Mouse (Mus musculus) layer of hippocampus, postnatal 10 days (tissue): ENCODE measurements around the gene Il31ra. TPM values are rescaled to one million over a fixed set of nuclear protein-coding genes. Genes with fewer than 3 reads are reported as not detected.
A peak's percentile ranks its signal among the peaks of the same experiment; 100 is the strongest.

ENCODE experiments used
- DNase-seq, 2 experiments: peaks; one replicate each; pipeline ENCODE4 v3.0.0; 2021; ENCODE audit warnings: low spot score in 2 of 2
- total RNA-seq, 2 experiments: library from RNA; stranded (reverse); gene quantifications; 2 replicates each; pipeline ENCODE4 v1.2.3; 2021

Gene Il31ra
- total RNA-seq, 2 experiments from 2014 or later, result 0.25 to 0.47 TPM

GRCm38 (mm10) chr13:112569606-112570005 lies 24.6 kb downstream of the Il31ra start:
- DNase-seq, result no peak

- DNase-seq, result no peak
These were observed 33.5 kb downstream of the Il31ra start for GRCm38 (mm10) chr13:112560554-112561138.

DNA sequence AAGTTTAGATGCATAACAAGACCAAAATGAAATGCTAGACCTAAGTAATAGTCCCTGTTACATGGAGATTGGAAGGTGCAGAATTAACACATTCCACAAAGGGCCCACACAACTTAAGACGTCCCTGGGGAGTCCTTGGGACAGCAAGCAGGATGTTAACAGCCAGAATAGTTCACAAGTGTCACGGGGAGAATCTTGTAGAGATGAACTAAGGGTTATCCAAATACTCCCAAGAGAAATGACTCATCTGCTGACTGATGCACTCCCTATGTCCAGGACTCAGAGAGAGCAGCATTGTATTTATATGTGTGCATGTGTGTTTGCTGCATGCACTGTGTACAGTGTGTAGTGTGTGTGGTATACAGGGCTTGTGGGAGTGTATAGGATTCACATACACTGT lies 37.7 kb downstream of the Il31ra start:
- no peak for DNase-seq

- no peak for DNase-seq
These were observed 40.9 kb downstream of the Il31ra start for GRCm38 (mm10) chr13:112553304-112553703.

DNA sequence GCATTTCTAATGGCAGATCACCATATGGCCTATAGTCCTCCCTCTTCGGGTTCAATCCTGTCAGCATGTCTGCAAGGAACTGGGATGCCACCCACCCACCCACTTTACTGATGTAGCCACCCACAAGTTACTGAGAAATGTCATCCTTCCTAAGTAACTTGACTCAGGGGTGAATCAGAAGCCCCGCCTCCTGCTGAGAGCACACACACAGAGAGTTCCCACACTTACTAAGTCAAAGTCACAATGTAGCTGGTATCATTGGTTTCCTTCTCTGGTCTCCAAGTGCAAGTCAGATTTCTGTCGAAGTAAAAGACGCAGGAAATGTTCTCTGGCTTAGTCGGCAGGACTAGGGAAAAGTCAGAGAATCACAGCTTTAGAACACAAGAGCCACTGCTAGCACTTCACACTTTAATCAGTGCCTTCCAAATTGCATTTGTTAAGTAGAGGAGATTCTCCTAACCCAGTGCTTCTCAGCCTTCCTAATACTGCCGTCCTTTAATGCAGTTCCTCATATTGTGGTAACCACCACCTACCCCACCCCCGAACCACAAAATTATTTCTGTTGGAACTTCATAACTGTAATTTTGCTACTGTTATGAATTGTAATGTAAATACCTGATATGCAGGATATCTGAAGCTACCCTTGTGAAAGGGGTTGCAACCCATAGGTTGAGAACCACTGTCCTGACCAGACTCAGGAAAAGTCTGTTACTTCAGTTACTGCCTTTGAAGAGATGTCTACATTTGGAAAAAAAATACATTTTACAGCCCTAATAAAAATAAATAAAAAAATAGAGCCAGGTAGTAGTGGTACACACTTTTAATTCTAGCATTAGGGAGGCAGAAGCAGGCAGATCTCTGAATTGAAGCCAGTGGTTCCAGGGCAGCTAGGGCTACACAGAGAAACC lies 42.3 kb downstream of the Il31ra start:
- DNase-seq, result no peak

GRCm38 (mm10) chr13:112541223-112541975 lies 52.8 kb downstream of the Il31ra start:
- no peak for DNase-seq

DNA sequence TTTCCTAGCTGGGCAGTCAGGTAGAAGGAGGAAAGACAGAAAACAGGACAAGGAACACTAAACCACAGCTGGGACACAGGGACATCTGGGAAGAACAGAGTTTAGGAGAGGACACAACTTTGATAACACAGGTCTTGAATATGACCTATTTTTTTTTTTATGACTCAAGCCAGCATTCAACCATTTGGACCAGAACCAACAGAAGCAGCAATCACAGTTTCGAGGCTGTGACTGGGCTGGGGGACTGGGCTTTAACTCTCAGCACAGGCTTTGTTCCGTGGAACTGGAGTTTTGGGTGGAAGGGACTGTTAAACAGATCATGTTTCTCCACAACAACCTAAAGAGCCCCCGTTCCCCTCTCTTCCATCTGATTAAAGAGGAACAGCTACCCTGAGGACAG lies 53.5 kb downstream of the Il31ra start:
- DNase-seq, result no peak

DNA sequence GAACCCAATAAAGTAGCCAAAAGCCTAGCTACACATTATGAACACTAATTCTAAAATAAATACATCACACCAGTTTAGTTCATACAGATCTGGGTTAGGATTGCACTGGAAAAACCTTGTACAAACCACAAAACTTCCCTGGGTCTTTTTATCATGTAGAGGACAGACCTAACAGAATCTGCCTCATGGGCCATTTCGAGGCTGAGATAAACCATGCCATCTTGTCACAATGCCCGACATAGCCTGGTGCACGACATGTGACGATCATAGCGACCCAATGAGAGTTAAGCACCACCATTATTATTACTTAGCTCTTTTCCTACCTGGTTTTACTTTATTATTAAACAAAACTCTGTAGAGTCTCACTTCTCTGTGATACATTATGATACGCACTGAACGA lies 57.1 kb downstream of the Il31ra start:
- no peak for DNase-seq

DNA sequence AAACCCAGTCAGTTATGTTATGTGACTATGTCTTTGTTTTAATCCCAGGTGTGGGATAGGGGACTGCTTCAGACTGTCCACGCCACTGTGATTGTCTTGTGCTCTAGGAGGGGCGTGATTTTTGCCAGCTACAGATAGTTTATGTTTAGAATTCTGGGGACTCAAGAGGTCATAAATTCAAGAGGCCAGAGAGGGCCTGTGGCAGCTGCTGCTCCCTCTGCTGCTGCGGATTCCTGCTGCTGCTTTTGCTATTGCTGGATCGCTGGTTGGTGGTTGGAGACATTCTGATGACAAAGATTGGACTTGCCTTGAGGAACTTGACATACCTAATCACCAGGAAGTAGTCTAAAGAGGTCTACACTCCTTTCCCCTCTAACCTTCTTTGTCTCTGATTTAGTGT lies 57.5 kb downstream of the Il31ra start:
- DNase-seq, result no peak

DNA sequence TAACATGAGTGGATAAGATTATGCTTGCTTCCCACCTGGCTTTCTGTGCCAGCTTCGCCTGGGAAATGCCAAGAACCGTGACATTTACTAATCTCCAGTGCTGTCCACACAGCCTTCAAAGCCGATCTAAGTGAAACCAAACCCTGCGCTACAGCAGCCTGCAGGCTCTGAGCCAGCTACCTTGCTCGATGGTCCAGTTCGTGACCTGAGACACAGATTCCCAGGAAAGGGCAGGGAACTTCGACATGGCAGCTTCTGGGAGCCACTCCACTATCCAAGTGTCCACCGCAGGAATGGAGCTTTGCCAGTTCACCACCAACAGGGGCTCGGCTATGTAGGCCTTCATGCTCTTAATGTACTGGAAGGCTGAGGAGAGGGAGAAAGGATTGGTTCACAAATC lies 60.6 kb downstream of the Il31ra start:
- DNase-seq, result no peak

DNA sequence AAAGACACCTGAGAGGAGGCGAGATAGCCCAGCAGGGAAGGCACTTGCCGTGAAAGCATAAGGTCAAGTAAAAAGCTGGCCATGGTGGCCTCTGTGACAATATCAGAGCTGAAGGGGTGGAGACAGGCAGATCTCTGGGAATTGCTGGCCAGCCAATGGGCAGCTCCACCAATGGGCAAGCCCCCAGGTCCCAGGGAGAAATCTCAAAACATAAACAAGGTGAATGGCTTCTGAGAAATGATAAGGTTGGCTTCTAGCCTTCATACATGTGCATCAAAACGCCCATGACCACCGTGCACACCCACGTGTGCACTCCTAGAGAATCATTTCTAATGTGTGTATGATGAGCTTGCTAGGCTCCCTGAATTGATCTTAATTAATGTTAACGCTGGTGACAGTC lies 61.9 kb downstream of the Il31ra start:
- no peak for DNase-seq

- DNase-seq, result peak; percentile 69 to 77
These were observed 64.3 kb downstream of the Il31ra start for GRCm38 (mm10) chr13:112529893-112530292.

- DNase-seq, result no peak
These were observed 67.0 kb downstream of the Il31ra start for GRCm38 (mm10) chr13:112527186-112527585.

GRCm38 (mm10) chr13:112523346-112523970 lies 70.7 kb downstream of the Il31ra start:
- DNase-seq, result no peak

GRCm38 (mm10) chr13:112522896-112523295 lies 71.3 kb downstream of the Il31ra start:
- no peak for DNase-seq

GRCm38 (mm10) chr13:112522261-112522660 lies 71.9 kb downstream of the Il31ra start:
- no peak for DNase-seq

DNA sequence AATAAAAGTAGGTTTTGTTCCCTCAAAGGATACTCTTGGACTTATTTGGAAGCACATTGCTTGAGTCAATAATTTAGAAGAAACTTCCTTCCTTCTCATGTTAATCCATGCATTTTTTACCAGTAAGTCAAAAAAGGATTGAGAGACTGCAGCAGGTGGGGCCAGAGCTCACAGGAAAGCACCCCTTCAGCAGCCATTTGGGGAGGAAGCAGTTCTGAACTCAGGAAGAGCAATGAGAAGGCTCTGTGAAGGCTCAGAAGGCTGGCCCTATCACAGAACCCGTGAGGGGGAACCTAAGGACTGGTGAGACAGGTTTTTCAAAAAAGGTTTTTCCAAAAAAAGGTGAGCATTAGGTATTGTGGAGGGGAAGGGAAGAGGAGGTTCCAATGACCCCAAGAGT lies 79.6 kb downstream of the Il31ra start:
- DNase-seq, result no peak

- DNase-seq, result no peak
These were observed 81.3 kb downstream of the Il31ra start for GRCm38 (mm10) chr13:112512824-112513223.

- no peak for DNase-seq
These were observed 82.3 kb downstream of the Il31ra start for GRCm38 (mm10) chr13:112511810-112512209.

DNA sequence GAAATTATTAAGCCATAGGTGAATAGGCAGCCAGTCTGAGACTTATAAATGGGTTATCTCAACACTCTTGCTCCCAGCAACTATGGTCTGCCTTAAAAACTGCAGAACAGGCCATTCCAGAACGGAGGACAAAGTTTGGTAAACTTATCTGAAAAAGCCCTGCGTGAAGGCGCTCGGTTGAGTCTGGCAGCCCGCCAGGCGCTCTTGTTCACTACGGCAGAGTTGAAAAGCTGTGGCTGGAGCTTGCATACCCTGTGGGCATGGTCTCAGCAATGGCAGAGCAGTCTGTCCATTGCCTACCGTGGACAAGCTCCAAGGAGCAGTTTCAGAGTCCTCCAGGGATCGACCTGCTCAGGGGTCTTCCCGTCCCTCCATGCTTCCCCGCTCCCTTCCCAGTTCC lies 82.9 kb downstream of the Il31ra start:
- no peak for DNase-seq

- no peak for DNase-seq
These were observed 83.5 kb downstream of the Il31ra start for GRCm38 (mm10) chr13:112510437-112511212.
